Mouse (Mus musculus) CH12.LX (cell line): ENCODE results near the gene Atp5mpl.

Source experiments
- BHLHE40 ChIP-seq: IDR thresholded peaks from 2 replicates; pipeline ENCODE4 v1.6.1; 2011; ENCODE audit warnings: mild to moderate bottlenecking, low read depth, low read length, improper control_type of control experiment
- CHD2 ChIP-seq: IDR thresholded peaks from 2 replicates; pipeline ENCODE4 v1.6.1; 2011; ENCODE audit warnings: low read length, improper control_type of control experiment
- CTCF ChIP-seq, 2 experiments: IDR thresholded peaks in 1 of 2; conservative IDR thresholded peaks in 1 of 2; 2 replicates each; pipeline ENCODE4 v1.5.1; 2011 to 2012; ENCODE audit warnings: low read depth in 2 of 2, low read length in 2 of 2, improper control_type of control experiment in 1 of 2, inconsistent platforms in 1 of 2, mild to moderate bottlenecking in 1 of 2, moderate library complexity in 1 of 2
- EP300 ChIP-seq: IDR thresholded peaks from 2 replicates; pipeline ENCODE4 v1.6.1; 2011; ENCODE audit warnings: low read length, improper control_type of control experiment
- IRF4 ChIP-seq: IDR thresholded peaks from 2 replicates; pipeline ENCODE4 v1.6.1; 2014; ENCODE audit warnings: low read depth, mild to moderate bottlenecking, inconsistent platforms, low read length, improper control_type of control experiment
- MAX ChIP-seq: IDR thresholded peaks from 2 replicates; pipeline ENCODE4 v1.6.1; 2011; ENCODE audit warnings: low read length, improper control_type of control experiment
- MAZ ChIP-seq: IDR thresholded peaks from 2 replicates; pipeline ENCODE4 v1.6.1; 2012; ENCODE audit warnings: low read depth, mild to moderate bottlenecking, inconsistent platforms, low read length, improper control_type of control experiment, moderate library complexity
- MEF2A ChIP-seq: IDR thresholded peaks from 2 replicates; pipeline ENCODE4 v1.6.1; 2014; ENCODE audit warnings: low read depth, mild to moderate bottlenecking, inconsistent platforms, low read length, improper control_type of control experiment, borderline replicate concordance
- MXI1 ChIP-seq: IDR thresholded peaks from 2 replicates; pipeline ENCODE4 v1.6.1; 2011; ENCODE audit warnings: mild to moderate bottlenecking, low read depth, low read length, improper control_type of control experiment
- POLR2A ChIP-seq: IDR thresholded peaks from 2 replicates; pipeline ENCODE4 v1.6.1; 2011; ENCODE audit warnings: low read depth, mild to moderate bottlenecking, improper control_type of control experiment, low read length
- SMC3 ChIP-seq: IDR thresholded peaks from 2 replicates; pipeline ENCODE4 v1.6.1; 2011; ENCODE audit warnings: low read depth, low read length, improper control_type of control experiment
- USF2 ChIP-seq: conservative IDR thresholded peaks from 2 replicates; pipeline ENCODE4 v1.6.1; 2011; ENCODE audit warnings: low read depth, low read length, improper control_type of control experiment
- ZC3H11A ChIP-seq: IDR thresholded peaks from 2 replicates; pipeline ENCODE4 v1.6.1; 2012; ENCODE audit warnings: low read depth, mild to moderate bottlenecking, inconsistent platforms, low read length, improper control_type of control experiment

GRCm38 (mm10) chr12:111933971-111934370 lies 32.8 kb downstream of the Atp5mpl start:
- TF ChIP-seq SMC3 (no peak), MAX (no peak), POLR2A (no peak), CHD2 (no peak), CTCF (conservative IDR thresholded peaks at IDR 0.05 in 1 of 2, IDR thresholded peaks at IDR 0.05 in 1 of 2; ENCODE audit: low read depth in 2 of 2, low read length in 2 of 2) (no peak), BHLHE40 (no peak), MEF2A (no peak), ZC3H11A (no peak), EP300 (no peak), USF2 (no peak), MAZ (no peak), MXI1 (no peak), IRF4 (no peak)
